Mouse (Mus musculus) stomach, postnatal 0 days (tissue): ENCODE measurements at regions not wholly inside any gene's neighbourhood (a gene's known extent, or its start where the extent isn't known, plus 50 kb on each side); places are given as distances from the start of the nearest gene placed in this dataset.

Experiments
- ATAC-seq: fragments of 200-750 bp; cut with Nextera tagmentation; 2 replicates; pipeline ENCODE4 v1.8.0; 2017; ENCODE audit not compliant: low FRiP score, low TSS enrichment
- DNase-seq: peaks from one replicate; pipeline ENCODE4 v3.0.0-alpha.2; 2016; ENCODE audit warnings: low spot score
- H3K27ac ChIP-seq: fragments of 300-500 bp; sonication (generic); replicated peaks from 2 replicates; pipeline ENCODE4 v1.5.1; 2014; ENCODE audit warnings: mild to moderate bottlenecking, control low read depth
- H3K27me3 ChIP-seq: fragments of 300-500 bp; sonication (generic); 2 replicates; pipeline ENCODE4 v1.6.1; 2014; ENCODE audit warnings: low read length; ENCODE audit not compliant: control insufficient read depth, insufficient read depth
- H3K36me3 ChIP-seq: fragments of 300-500 bp; sonication (generic); 2 replicates; pipeline ENCODE4 v1.6.1; 2014; ENCODE audit warnings: low read length, mixed read lengths; ENCODE audit not compliant: control insufficient read depth, insufficient read depth
- H3K4me1 ChIP-seq: fragments of 300-500 bp; sonication (generic); replicated peaks from 2 replicates; pipeline ENCODE4 v1.6.1; 2014; ENCODE audit warnings: antibody characterized with exemption; ENCODE audit not compliant: control insufficient read depth, insufficient read depth
- H3K4me2 ChIP-seq: fragments of 300-500 bp; sonication (generic); replicated peaks from 2 replicates; pipeline ENCODE4 v1.6.1; 2014; ENCODE audit warnings: low read depth, mild to moderate bottlenecking, control low read depth, moderate library complexity
- H3K4me3 ChIP-seq: fragments of 300-500 bp; sonication (generic); 2 replicates; pipeline ENCODE4 v1.5.1; 2014; ENCODE audit warnings: low read depth, low read length, control low read depth
- H3K9ac ChIP-seq: fragments of 300-500 bp; sonication (generic); 2 replicates; pipeline ENCODE4 v1.6.1; 2014; ENCODE audit warnings: mild to moderate bottlenecking, low read length, control low read depth, mixed read lengths
- H3K9me3 ChIP-seq: fragments of 300-500 bp; sonication (generic); 2 replicates; pipeline ENCODE4 v1.6.1; 2016; ENCODE audit warnings: low read length; ENCODE audit not compliant: control insufficient read depth
- CTCF ChIP-seq: IDR thresholded peaks from 2 replicates; pipeline ENCODE4 v1.5.1; 2016; ENCODE audit warnings: antibody characterized with exemption, low read depth, mild to moderate bottlenecking, moderate library complexity
- EP300 ChIP-seq: optimal IDR thresholded peaks from 2 replicates; pipeline ENCODE3; 2016; ENCODE audit warnings: antibody characterized with exemption
- WGBS: fragments of 180-500 bp; shearing (Covaris S2); extraction: QIAGEN DNeasy Blood & Tissue Kit; methylation state at CpG from one replicate; pipeline ENCODE4 v1.1.7; 2014; 5-methylcytosine and 5-hydroxymethylcytosine counted together

- Histone ChIP-seq H3K9me3 (no peaks in the 10 kb centered on the region), H3K27me3 (no peaks in the 10 kb centered on the region), H3K27ac (no peak overlapping the region), H3K36me3 (no peaks in the 10 kb centered on the region), H3K4me3 (no peak overlapping the region), H3K4me2 (no peak overlapping the region), H3K9ac (no peak overlapping the region), H3K4me1 (no peaks in the 10 kb centered on the region)
- 83% methylated on average over 7 of the region's 7 CpGs for WGBS
- DNase-seq, result no peak
- no peak for ATAC-seq
- no peak for TF ChIP-seq EP300
- TF ChIP-seq CTCF, result no peak
These were observed 590.9 kb upstream of the Plxna2 start for GRCm38 (mm10) chr1:194026958-194027692.

DNA sequence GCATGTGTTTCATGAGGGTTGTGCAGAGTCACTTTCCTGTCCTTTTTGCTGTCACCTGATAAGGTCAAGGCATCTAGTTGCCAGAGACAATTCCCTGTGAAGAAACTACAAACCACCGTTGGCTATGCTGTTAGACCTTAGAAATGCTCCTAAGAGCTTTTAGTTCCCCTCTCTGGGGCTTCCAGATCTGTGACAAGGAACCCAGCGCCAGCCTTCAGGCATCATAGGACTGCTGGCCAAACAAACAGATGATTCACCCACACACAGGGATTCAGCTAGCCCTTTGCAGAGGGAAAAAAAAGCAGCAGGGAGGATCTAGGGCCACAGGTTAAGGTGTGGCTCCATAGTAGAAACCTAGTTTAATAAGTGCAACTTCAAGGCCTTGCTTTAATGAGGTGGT, 591.8 kb upstream of the Plxna2 start:
- no peak overlapping the region for H3K9ac ChIP-seq
- H3K4me3 ChIP-seq, result no peak overlapping the region
- ATAC-seq (peak; percentile 71; the same call in 1 of the 2 replicates), DNase-seq (no peak)
- no peaks in the 10 kb centered on the region for H3K27me3 ChIP-seq
- WGBS, result 38% methylated on average over 2 of the region's 2 CpGs
- no peaks in the 10 kb centered on the region for H3K36me3 ChIP-seq
- H3K4me1 ChIP-seq, result no peaks in the 10 kb centered on the region
- TF ChIP-seq EP300, result no peak
- no peak for TF ChIP-seq CTCF
- H3K27ac ChIP-seq, result no peak overlapping the region
- H3K4me2 ChIP-seq, result no peak overlapping the region
- no peaks in the 10 kb centered on the region for H3K9me3 ChIP-seq

DNA sequence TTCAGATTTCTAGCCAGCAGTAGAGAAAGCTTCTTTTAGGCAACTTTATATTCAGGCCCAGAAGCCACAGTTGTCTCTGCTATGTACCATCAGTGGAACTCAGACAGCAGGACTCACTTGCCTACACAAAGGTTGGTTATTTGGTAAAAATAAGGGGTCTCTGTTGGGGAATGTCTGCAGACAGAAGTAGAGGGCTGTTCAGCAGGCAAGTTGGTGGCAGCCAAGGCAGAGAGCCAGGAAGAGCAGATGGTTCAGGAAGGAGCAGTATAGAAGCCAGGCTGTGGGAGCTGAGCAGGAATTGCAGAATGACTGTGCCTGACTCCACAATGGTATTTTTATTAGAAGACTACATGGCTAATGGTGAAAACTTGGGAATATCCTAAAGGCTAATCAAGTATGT, 598.7 kb upstream of the Plxna2 start:
- Histone ChIP-seq H3K36me3 (no peaks in the 10 kb centered on the region), H3K4me2 (no peak overlapping the region), H3K27me3 (no peaks in the 10 kb centered on the region), H3K9me3 (no peaks in the 10 kb centered on the region), H3K4me1 (no peaks in the 10 kb centered on the region), H3K9ac (no peak overlapping the region), H3K27ac (no peak overlapping the region), H3K4me3 (no peak overlapping the region)
- DNase-seq (no peak), ATAC-seq (no peak)
- TF ChIP-seq CTCF, result no peak
- no peak for TF ChIP-seq EP300

- H3K4me1 ChIP-seq, result no peaks in the 10 kb centered on the region
- no peaks in the 10 kb centered on the region for H3K27me3 ChIP-seq
- WGBS, result 66% methylated on average over 2 of the region's 2 CpGs
- H3K9ac ChIP-seq, result no peak overlapping the region
- H3K36me3 ChIP-seq, result no peaks in the 10 kb centered on the region
- DNase-seq (no peak), ATAC-seq (no peak)
- no peak overlapping the region for H3K27ac ChIP-seq
- no peak for TF ChIP-seq CTCF
- TF ChIP-seq EP300, result no peak
- no peaks in the 10 kb centered on the region for H3K9me3 ChIP-seq
- no peak overlapping the region for H3K4me3 ChIP-seq
- no peak overlapping the region for H3K4me2 ChIP-seq
These were observed 622.1 kb upstream of the Camk1g start for GRCm38 (mm10) chr1:193992226-193992625.

DNA sequence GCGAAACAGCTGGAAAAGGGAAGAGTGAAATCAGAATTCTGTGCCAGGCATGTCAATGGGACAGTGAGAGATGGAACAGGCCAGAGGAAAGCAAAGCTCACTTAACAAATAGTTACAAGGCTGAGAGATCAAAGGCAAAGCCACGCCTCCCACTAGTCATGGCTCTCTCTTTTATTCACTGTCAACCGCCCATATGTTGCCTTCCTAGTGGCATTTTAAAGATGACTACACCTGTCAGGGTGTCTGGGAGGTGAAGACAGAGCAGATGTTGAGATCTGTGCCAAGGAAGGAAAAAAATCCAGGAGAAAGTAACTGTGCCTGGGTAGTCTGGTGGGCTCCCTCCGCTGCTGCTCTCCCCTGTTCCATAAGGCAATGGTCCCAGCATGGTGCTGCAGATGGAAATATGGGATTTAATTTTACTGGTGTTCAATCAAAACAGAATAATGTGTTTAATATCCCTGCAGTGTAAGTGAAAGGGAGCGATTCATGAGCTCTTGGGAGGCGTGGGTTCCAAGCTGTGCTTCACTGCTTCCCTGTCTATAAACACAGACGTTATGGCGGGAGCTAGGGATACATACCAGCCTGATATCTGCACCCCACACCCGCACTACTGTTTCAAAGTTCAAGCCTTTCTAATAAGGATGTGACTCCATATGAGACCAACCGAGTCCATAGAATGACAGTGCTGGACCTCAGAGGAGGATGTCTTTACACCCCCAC, 620.0 kb upstream of the Camk1g start:
- WGBS, result 58% methylated on average over 10 of the region's 10 CpGs
- Histone ChIP-seq H3K4me2 (no peak overlapping the region), H3K36me3 (no peaks in the 10 kb centered on the region), H3K9me3 (no peaks in the 10 kb centered on the region), H3K4me3 (no peak overlapping the region), H3K4me1 (no peaks in the 10 kb centered on the region), H3K9ac (no peak overlapping the region), H3K27me3 (no peaks in the 10 kb centered on the region), H3K27ac (no peak overlapping the region)
- DNase-seq (no peak), ATAC-seq (no peak)
- TF ChIP-seq CTCF (no peak), EP300 (no peak)
